Mouse (Mus musculus) kidney, adult 2 months (tissue): ENCODE data around the gene Sytl5. TPM values are rescaled to one million over a fixed set of nuclear protein-coding genes. Genes with fewer than 3 reads are reported as not detected.

Experiments
- DNase-seq: peaks from one replicate; pipeline ENCODE4 v3.0.0; 2021
- H3K27ac ChIP-seq: fragments of 200-500 bp; 2 replicates; pipeline ENCODE4 v1.5.1; 2012; ENCODE audit warnings: low read depth, low read length, control low read depth, inconsistent platforms; ENCODE audit not compliant: insufficient read depth
- H3K27me3 ChIP-seq: fragments of 200-500 bp; replicated peaks from 2 replicates; pipeline ENCODE4 v1.6.1; 2012; ENCODE audit warnings: mild to moderate bottlenecking, moderate library complexity, low read length, inconsistent platforms; ENCODE audit not compliant: control insufficient read depth, insufficient read depth
- H3K36me3 ChIP-seq: fragments of 200-500 bp; 2 replicates; pipeline ENCODE4 v1.6.1; 2012; ENCODE audit warnings: mild to moderate bottlenecking, moderate library complexity, low read length, inconsistent platforms; ENCODE audit not compliant: control insufficient read depth, insufficient read depth
- H3K4me1 ChIP-seq: fragments of 200-500 bp; 2 replicates; pipeline ENCODE4 v1.6.1; 2011; ENCODE audit warnings: low read length; ENCODE audit not compliant: control insufficient read depth, insufficient read depth
- H3K4me3 ChIP-seq: fragments of 200-500 bp; 2 replicates; pipeline ENCODE4 v1.5.1; 2011; ENCODE audit warnings: mild to moderate bottlenecking, low read depth, low read length, control low read depth; ENCODE audit not compliant: insufficient read depth
- CTCF ChIP-seq: fragments of 200-500 bp; conservative IDR thresholded peaks from 2 replicates; pipeline ENCODE4 v1.5.1; 2011; ENCODE audit warnings: low read depth, mild to moderate bottlenecking, control low read depth, low read length, moderate library complexity, mixed read lengths; ENCODE audit not compliant: insufficient read depth, insufficient read length
- POLR2A ChIP-seq: fragments of 200-500 bp; IDR thresholded peaks from one replicate; pipeline ENCODE4 v1.6.1; 2011; ENCODE audit warnings: low read depth, low read length, control low read depth
- WGBS: fragments of 180-500 bp; shearing (Covaris S2); methylation state at CpG from one replicate; pipeline ENCODE4 v1.1.7; 2018; 5-methylcytosine and 5-hydroxymethylcytosine counted together
- polyA plus RNA-seq: library from polyadenylated mRNA; depleted of rRNA; stranded (reverse); fragments of >200 nt; gene quantifications from 2 replicates; pipeline ENCODE4 v1.2.3, GENCODE M21; 2012; rRNA removed

Gene Sytl5
- 0.15 and 0.16 TPM in 2 replicates for polyA plus RNA-seq

DNA sequence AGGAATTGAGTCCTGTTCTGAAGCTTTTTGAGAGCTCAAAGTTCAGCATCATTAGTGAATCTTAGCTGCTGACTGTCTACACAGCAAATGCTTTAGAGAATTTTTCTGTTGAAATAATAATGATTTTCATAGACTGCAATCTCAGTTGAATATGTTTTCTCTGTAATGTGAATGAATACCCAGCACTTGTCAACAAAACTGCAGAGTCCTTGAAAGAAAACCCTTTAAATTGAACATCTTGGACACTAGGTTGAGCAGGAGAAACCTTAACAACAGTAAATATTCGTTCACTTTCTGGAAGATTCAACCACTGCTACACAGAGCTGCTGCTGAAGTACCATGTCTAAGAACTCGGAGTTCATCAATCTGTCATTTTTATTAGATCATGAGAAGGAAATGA lies at the start of gene Sytl5:
TSS of gene Sytl5 (plus strand) at position 301 of the 400 bp plus-strand sequence.
- no peaks in the 10 kb centered on the region for H3K36me3 ChIP-seq
- WGBS = 70% methylated on average over 2 of the region's 2 CpGs
- DNase-seq = no peak
- no peaks in the 10 kb centered on the region for H3K4me1 ChIP-seq
- no peaks in the 10 kb centered on the region for H3K27me3 ChIP-seq
- H3K4me3 ChIP-seq = no peak within 1 kb of the TSS
- no peak within 1 kb of the TSS for H3K27ac ChIP-seq
- no peak for TF ChIP-seq POLR2A
- TF ChIP-seq CTCF = no peak

DNA sequence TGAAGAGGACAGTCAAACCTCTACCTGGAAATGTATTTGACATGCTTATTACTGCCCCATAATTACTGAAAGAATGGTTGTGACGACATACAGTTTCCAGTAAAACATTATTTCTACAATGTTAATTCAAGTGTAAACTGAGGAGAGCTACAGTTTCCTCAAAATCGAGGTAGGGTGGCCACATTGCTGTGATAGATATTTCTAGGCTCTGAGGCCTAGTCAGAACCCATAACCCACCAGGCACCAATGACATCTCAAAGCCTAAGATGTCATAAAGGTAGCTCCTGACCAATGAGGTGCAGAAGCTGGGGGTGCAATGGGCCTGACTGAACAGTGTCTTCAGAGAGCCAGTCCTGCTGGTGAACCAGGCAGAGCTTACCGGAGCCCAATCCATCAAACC lies 38.8 kb upstream of the Sytl5 start, which contains the start of gene Hypm:
TSS of gene Hypm (plus strand) at position 301 of the 400 bp plus-strand sequence.
- 83% methylated on average over 3 of the region's 3 CpGs for WGBS
- Histone ChIP-seq H3K27ac (no peak within 1 kb of the TSS), H3K4me1 (no peaks in the 10 kb centered on the region), H3K36me3 (no peaks in the 10 kb centered on the region), H3K27me3 (no peaks in the 10 kb centered on the region), H3K4me3 (no peak within 1 kb of the TSS)
- TF ChIP-seq CTCF (no peak), POLR2A (no peak)
- DNase-seq = no peak

DNA sequence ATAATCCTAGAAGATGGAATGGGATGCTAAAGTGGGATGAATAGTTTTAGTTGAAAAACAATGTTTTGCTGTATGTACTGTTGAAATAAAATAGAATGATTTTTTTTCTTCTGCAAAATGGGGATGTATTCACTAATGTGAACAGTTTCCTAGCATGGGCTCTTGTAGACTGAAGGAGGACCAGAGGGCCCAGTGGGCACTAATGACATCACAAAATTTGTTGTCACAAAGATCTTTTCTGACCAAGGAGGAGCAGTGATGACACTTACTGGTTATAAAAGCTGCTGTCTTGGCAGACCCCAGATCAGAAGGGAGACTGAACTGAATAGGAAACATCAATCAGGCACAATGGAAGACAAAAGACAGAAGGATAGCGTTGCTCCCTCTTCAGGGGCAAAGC lies 36.0 kb upstream of the Sytl5 start, which contains the start of gene H2al3:
TSS of gene H2al3 (plus strand) at position 301 of the 400 bp plus-strand sequence.
- no peak for DNase-seq
- TF ChIP-seq CTCF (no peak), POLR2A (no peak)
- no peaks in the 10 kb centered on the region for H3K4me1 ChIP-seq
- H3K36me3 ChIP-seq = no peaks in the 10 kb centered on the region
- H3K4me3 ChIP-seq = no peak within 1 kb of the TSS
- WGBS = 50% methylated on average over 1 of the region's 1 CpGs
- no peak within 1 kb of the TSS for H3K27ac ChIP-seq
- no peaks in the 10 kb centered on the region for H3K27me3 ChIP-seq

DNA sequence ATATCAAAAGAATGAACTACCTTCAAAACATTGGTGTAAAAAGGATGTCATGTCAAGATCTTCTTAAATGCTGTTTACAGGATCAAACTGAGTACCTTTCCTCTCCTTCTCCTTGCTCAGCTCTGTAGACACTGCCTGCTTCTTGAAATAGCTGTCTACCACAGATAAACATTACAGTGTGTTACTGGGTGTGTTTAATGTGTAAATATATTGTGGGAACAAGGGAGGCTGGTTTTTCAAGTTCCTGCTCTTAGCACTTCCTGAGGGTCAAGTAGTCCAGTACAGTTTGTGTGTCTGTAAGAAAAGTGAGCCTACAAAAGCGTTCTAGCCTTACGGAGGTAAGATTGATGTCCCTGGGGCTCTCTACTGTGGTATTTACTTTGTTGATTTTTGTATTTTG lies 23.6 kb upstream of the Sytl5 start:
- Histone ChIP-seq H3K27me3 (no peaks in the 10 kb centered on the region), H3K27ac (no peak overlapping the region), H3K4me1 (no peaks in the 10 kb centered on the region), H3K4me3 (no peak overlapping the region), H3K36me3 (no peaks in the 10 kb centered on the region)
- 54% methylated on average over 2 of the region's 2 CpGs for WGBS
- no peak for DNase-seq
- TF ChIP-seq POLR2A (no peak), CTCF (no peak)

DNA sequence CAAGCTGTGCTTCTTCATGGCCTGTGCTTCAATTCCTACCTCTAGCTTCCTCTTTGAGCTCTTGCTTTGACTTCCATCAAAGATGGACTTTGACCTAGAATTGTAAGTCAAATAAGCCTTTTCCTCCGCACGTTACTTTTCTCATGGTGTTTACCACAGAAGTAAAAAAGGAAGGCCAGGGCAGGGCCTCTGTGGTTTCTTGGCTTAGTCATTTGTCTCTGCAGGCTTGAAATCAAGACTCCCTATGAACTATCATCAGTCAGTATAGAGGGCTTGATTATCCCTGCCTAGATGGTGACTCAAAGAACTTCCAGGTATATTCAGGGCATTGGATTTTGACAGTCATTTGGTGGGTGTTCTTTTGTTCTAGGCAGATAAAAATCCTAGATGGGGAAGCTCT lies 9.9 kb upstream of the Sytl5 start:
- no peak for DNase-seq
- H3K36me3 ChIP-seq = no peaks in the 10 kb centered on the region
- H3K4me1 ChIP-seq = no peaks in the 10 kb centered on the region
- no peak for TF ChIP-seq CTCF
- TF ChIP-seq POLR2A = no peak
- no peaks in the 10 kb centered on the region for H3K27me3 ChIP-seq
- H3K27ac ChIP-seq = no peak overlapping the region
- WGBS = 75% methylated on average over 2 of the region's 2 CpGs
- H3K4me3 ChIP-seq = no peak overlapping the region

DNA sequence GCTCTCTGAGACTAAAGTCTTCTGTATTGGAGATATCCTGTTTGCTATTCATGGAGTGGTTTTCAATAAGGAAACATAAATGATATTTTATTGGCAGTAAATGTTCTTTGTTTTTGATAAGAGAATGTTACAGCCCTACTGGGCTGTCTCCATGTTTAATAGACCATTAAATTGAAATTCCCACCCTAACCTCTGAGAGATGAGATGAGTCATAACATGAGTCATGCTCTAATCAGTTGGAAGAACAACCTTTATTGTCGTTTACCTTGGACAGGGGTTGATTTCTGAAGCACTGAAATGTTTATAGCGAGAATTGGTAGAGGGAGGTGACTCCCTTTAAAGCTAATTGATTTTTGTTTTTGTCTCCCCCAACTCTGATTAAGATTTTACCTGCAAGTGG lies 24.1 kb downstream of the Sytl5 start:
- no peak overlapping the region for H3K4me3 ChIP-seq
- TF ChIP-seq CTCF (no peak), POLR2A (no peak)
- no peaks in the 10 kb centered on the region for H3K27me3 ChIP-seq
- H3K36me3 ChIP-seq = no peaks in the 10 kb centered on the region
- H3K27ac ChIP-seq = no peak overlapping the region
- no peak for DNase-seq
- WGBS = 41% methylated on average over 2 of the region's 2 CpGs
- H3K4me1 ChIP-seq = no peaks in the 10 kb centered on the region

DNA sequence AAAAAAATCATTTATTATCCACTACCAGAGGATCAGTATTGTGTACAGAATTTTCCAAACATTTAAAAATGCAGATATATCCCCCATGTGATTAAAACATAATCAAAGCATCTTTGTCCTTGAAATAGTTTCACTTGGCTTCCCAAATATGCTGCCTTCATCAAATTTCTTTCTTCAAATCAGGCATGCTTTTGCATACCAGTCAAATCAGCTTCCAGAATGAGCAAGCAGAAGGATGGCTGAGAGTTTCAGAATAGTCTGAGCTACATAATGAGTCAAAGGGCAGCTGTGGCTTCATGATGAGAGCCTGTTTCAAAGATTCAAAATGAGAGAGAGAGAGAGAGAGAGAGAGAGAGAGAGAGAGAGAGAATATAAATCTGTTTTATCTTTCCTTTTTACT lies 48.4 kb downstream of the Sytl5 start:
- H3K36me3 ChIP-seq = no peaks in the 10 kb centered on the region
- DNase-seq = no peak
- H3K27ac ChIP-seq = no peak overlapping the region
- TF ChIP-seq CTCF = no peak
- TF ChIP-seq POLR2A = no peak
- H3K27me3 ChIP-seq = no peaks in the 10 kb centered on the region
- H3K4me3 ChIP-seq = no peak overlapping the region
- H3K4me1 ChIP-seq = no peaks in the 10 kb centered on the region

DNA sequence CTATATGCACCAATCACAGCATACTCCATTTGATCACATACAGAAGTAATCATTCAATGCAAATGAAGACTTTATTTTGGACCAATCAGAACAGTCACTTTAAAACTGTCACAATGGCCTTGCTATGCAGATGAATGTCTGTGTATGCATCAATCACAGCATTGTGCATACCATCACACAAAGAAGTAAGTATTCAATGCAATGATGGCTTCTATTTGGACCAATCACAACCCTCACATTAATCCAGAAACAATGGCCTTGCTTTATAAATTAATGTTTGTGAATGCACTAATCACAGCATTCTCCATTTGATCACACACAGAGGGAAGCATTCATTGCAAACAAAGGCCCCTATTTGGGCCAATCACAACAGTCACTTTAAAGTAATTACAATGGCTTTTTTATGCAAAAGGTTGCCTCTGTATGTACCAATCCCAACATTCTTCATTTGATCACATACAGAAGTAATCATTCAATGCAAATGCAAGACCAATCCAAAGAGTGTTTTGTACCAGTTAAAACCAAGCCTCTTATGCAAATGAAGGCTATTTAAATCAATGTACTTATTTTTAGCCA lies 98.8 kb downstream of the Sytl5 start:
- Histone ChIP-seq H3K36me3 (no peaks in the 10 kb centered on the region), H3K27me3 (no peaks in the 10 kb centered on the region), H3K27ac (no peak overlapping the region), H3K4me1 (no peaks in the 10 kb centered on the region), H3K4me3 (no peak overlapping the region)
- no peak for TF ChIP-seq CTCF
- no peak for TF ChIP-seq POLR2A
- no peak for DNase-seq
